Mouse (Mus musculus): ENCODE measurements around the gene Glt1d1. TPM values are rescaled to one million over a fixed set of nuclear protein-coding genes. Genes with fewer than 3 reads are reported as not detected.
A peak's percentile ranks its signal among the peaks of the same experiment; 100 is the strongest.

Glt1d1 gene
- polyA plus RNA-seq, 1 experiment = 13.8 TPM

DNA sequence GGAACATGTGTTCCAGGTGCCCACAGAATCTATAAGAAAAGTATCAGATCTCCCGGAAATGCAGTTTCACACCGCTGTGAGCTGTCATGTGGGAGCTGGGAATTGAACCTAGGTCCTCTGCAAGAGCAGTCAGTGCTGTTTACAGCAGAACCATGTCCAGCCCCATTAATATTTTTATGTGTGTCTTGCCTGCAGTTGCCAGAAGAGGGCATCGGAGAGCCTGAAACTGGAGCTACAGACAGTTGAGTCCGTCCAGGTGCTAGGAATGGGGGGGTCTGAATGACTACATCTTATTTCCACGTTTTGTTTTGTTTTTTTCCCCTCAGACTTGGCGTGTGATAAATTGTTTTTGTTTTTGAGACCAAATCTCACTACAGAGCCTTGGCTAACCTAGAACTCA is 16.0 kb downstream of the Glt1d1 start:
- 67% methylated on average over 6 of the region's 6 CpGs for WGBS
- H3K27me3 ChIP-seq (ENCODE audit: control insufficient read depth, insufficient read depth, low read length) = no peaks in the 10 kb centered on the region

DNA sequence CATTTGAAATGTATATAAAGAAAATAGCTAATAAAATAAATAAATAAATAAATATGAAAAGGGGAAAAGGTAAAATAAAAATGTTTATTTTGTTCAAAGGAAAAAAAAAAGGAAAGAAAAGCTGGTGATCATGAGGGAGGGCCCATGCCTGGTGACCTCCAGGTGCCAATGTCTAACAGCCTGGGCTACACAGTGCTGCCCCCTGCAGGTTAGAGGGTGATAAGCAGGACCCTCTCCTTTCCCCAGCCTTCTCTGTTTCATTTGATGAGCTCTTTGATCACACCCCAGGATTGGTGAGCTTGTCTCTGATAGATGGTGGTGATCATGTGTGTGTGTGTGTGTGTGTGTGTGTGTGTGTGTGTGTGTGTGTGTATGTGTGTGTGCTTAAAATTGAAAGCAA is 17.0 kb downstream of the Glt1d1 start:
- DNase-seq = peak; percentile 7 to 30
- Histone ChIP-seq H3K4me1 (ENCODE audit: control insufficient read depth, insufficient read depth, low read length) (no peaks in the 10 kb centered on the region), H3K27me3 (ENCODE audit: control insufficient read depth, insufficient read depth, low read length) (no peaks in the 10 kb centered on the region), H3K27ac (ENCODE audit: insufficient read depth, low read length) (no peak overlapping the region), H3K4me3 (replicated peaks; ENCODE audit: insufficient read depth, low read depth, low read length) (no peak overlapping the region)
- TF ChIP-seq POLR2A (IDR thresholded peaks at IDR 0.05; ENCODE audit: borderline replicate concordance, insufficient read depth, low read length) (no peak), CTCF (IDR thresholded peaks at IDR 0.05; ENCODE audit: borderline replicate concordance, insufficient read depth, low read depth, low read length) (peak; percentile 55; the same call in 1 of the 2 replicates)

More for the DNA sequence above, 16.0 kb downstream of the Glt1d1 start:
- Histone ChIP-seq H3K4me3 (replicated peaks; ENCODE audit: insufficient read depth, low read depth, low read length) (no peak overlapping the region), H3K4me1 (ENCODE audit: control insufficient read depth, insufficient read depth, low read length) (no peaks in the 10 kb centered on the region), H3K27ac (ENCODE audit: insufficient read depth, low read length) (no peak overlapping the region)
- TF ChIP-seq CTCF (IDR thresholded peaks at IDR 0.05; ENCODE audit: borderline replicate concordance, insufficient read depth, low read depth, low read length) (peak; percentile 30; the same call in 1 of the 2 replicates), POLR2A (IDR thresholded peaks at IDR 0.05; ENCODE audit: borderline replicate concordance, insufficient read depth, low read length) (no peak)
- peak in 1 of 2 experiments; percentile 18 for DNase-seq

- no peak for DNase-seq
- H3K27ac ChIP-seq (ENCODE audit: insufficient read depth, low read length) = no peak overlapping the region
- 90% methylated on average over 2 of the region's 2 CpGs for WGBS
- no peaks in the 10 kb centered on the region for H3K4me1 ChIP-seq (ENCODE audit: control insufficient read depth, insufficient read depth, low read length)
- no peak overlapping the region for H3K4me3 ChIP-seq (replicated peaks; ENCODE audit: insufficient read depth, low read depth, low read length)
- no peaks in the 10 kb centered on the region for H3K27me3 ChIP-seq (ENCODE audit: control insufficient read depth, insufficient read depth, low read length)
- no peak for TF ChIP-seq CTCF (IDR thresholded peaks at IDR 0.05; ENCODE audit: borderline replicate concordance, insufficient read depth, low read depth, low read length)
- no peak for TF ChIP-seq POLR2A (IDR thresholded peaks at IDR 0.05; ENCODE audit: borderline replicate concordance, insufficient read depth, low read length)
Measured at GRCm38 (mm10) chr5:127658257-127658656, 26.2 kb downstream of the Glt1d1 start.

DNA sequence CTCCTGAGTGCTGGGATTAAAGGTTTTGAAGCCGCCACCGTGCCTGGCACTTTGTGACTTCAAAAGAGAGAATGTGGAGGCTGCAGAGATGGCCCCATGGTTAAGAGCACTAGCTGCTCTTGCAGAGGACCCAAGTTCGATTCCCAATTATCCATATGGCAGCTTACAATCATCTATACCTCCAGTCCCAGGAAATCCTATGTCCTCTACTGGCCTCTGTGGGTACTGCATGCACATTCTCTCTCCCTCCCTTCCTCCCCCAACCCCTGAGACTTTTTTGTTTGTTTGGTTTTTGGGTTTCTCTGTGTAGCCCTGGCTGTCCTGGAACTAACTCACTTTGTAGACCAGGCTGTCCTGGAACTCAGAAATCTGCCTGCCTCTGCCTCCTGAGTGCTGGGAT is 27.2 kb downstream of the Glt1d1 start:
- DNase-seq = no peak
- no peak overlapping the region for H3K4me3 ChIP-seq (replicated peaks; ENCODE audit: insufficient read depth, low read depth, low read length)
- 95% methylated on average over 3 of the region's 3 CpGs for WGBS
- H3K27me3 ChIP-seq (ENCODE audit: control insufficient read depth, insufficient read depth, low read length) = no peaks in the 10 kb centered on the region
- H3K4me1 ChIP-seq (ENCODE audit: control insufficient read depth, insufficient read depth, low read length) = no peaks in the 10 kb centered on the region
- H3K27ac ChIP-seq (ENCODE audit: insufficient read depth, low read length) = no peak overlapping the region
- TF ChIP-seq POLR2A (IDR thresholded peaks at IDR 0.05; ENCODE audit: borderline replicate concordance, insufficient read depth, low read length) = no peak
- TF ChIP-seq CTCF (IDR thresholded peaks at IDR 0.05; ENCODE audit: borderline replicate concordance, insufficient read depth, low read depth, low read length) = no peak; the same call in 1 of the 2 replicates

DNA sequence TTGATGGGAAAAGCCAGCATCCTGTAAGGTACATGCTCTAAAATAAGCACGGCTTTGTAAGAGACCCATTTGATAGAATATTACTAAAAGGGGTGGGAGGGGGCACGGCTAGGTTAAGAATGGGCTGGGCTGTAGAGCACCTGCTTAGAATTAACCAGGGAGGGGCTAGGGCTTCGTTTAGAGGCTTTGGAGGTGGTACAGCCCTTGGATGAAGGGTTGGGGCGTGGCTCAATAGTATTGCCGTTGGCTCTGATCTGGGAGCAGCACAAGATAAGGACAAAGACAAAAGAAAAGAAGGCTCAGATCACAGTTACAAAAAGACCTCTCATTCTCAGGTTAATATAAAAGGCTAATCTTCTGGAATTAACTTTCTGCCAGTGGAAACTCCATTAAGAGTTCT is 28.2 kb downstream of the Glt1d1 start:
- Histone ChIP-seq H3K4me1 (ENCODE audit: control insufficient read depth, insufficient read depth, low read length) (no peaks in the 10 kb centered on the region), H3K27ac (ENCODE audit: insufficient read depth, low read length) (no peak overlapping the region), H3K4me3 (replicated peaks; ENCODE audit: insufficient read depth, low read depth, low read length) (no peak overlapping the region), H3K27me3 (ENCODE audit: control insufficient read depth, insufficient read depth, low read length) (no peaks in the 10 kb centered on the region)
- TF ChIP-seq POLR2A (IDR thresholded peaks at IDR 0.05; ENCODE audit: borderline replicate concordance, insufficient read depth, low read length) (no peak), CTCF (IDR thresholded peaks at IDR 0.05; ENCODE audit: borderline replicate concordance, insufficient read depth, low read depth, low read length) (no peak)
- 82% methylated on average over 5 of the region's 5 CpGs for WGBS
- DNase-seq = no peak

DNA sequence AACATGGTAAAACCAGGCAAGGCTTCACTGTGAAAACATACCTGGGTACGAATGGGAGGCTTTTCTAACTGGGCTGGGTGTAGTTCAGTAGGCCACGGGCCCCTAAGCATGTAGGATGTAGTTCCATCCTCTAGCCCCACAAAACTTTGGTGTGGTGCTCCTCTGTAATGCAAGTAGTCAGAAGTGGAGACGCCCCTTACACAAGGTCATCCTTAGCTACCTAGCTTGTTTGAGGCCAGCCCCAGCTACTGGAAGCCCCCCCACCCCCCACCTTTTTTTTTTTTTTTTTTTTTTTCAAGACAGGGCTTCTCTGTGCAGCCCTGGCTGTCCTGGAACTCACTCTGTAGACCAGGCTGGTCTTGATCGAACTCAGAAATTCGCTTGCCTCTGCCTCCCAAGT is 28.9 kb downstream of the Glt1d1 start:
- TF ChIP-seq CTCF (IDR thresholded peaks at IDR 0.05; ENCODE audit: borderline replicate concordance, insufficient read depth, low read depth, low read length) = no peak
- WGBS = 96% methylated on average over 5 of the region's 5 CpGs
- no peak overlapping the region for H3K27ac ChIP-seq (ENCODE audit: insufficient read depth, low read length)
- H3K4me1 ChIP-seq (ENCODE audit: control insufficient read depth, insufficient read depth, low read length) = no peaks in the 10 kb centered on the region
- DNase-seq = no peak
- H3K4me3 ChIP-seq (replicated peaks; ENCODE audit: insufficient read depth, low read depth, low read length) = no peak overlapping the region
- no peaks in the 10 kb centered on the region for H3K27me3 ChIP-seq (ENCODE audit: control insufficient read depth, insufficient read depth, low read length)

GRCm38 (mm10) chr5:127673913-127674312 is 41.9 kb downstream of the Glt1d1 start:
- WGBS = 94% methylated on average over 8 of the region's 8 CpGs
- TF ChIP-seq POLR2A (IDR thresholded peaks at IDR 0.05; ENCODE audit: borderline replicate concordance, insufficient read depth, low read length) (no peak), CTCF (IDR thresholded peaks at IDR 0.05; ENCODE audit: borderline replicate concordance, insufficient read depth, low read depth, low read length) (no peak)
- Histone ChIP-seq H3K27me3 (ENCODE audit: control insufficient read depth, insufficient read depth, low read length) (no peaks in the 10 kb centered on the region), H3K4me1 (ENCODE audit: control insufficient read depth, insufficient read depth, low read length) (no peaks in the 10 kb centered on the region), H3K4me3 (replicated peaks; ENCODE audit: insufficient read depth, low read depth, low read length) (no peak overlapping the region), H3K27ac (ENCODE audit: insufficient read depth, low read length) (no peak overlapping the region)
- DNase-seq = no peak

DNA sequence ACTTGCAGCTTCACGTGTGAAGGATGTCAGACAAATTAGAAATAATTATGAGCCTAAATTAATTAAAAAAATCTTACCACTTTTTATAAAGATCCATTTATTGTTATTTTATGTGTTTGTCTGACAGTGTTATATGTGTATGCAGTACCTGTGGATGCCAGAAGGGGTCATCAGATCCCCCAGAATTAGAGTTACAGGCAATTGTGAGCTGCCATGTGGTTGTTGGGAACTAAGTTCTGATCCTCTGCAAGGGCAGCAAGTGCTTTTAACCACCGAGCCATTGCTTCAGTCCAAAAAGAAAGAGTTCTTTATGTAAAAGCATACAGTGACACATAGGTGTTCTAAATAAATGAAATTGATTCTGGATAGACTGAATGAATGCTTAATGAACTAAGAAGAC is 45.5 kb downstream of the Glt1d1 start:
- H3K27me3 ChIP-seq (ENCODE audit: control insufficient read depth, insufficient read depth, low read length) = no peaks in the 10 kb centered on the region
- TF ChIP-seq POLR2A (IDR thresholded peaks at IDR 0.05; ENCODE audit: borderline replicate concordance, insufficient read depth, low read length) (no peak), CTCF (IDR thresholded peaks at IDR 0.05; ENCODE audit: borderline replicate concordance, insufficient read depth, low read depth, low read length) (no peak)
- no peak for DNase-seq
- 97% methylated on average over 2 of the region's 2 CpGs for whole genome bisulfite sequencing
- H3K4me3 ChIP-seq (replicated peaks; ENCODE audit: insufficient read depth, low read depth, low read length) = no peak overlapping the region
- H3K4me1 ChIP-seq (ENCODE audit: control insufficient read depth, insufficient read depth, low read length) = no peaks in the 10 kb centered on the region
- no peak overlapping the region for H3K27ac ChIP-seq (ENCODE audit: insufficient read depth, low read length)
